Mouse (Mus musculus): Measurements from ENCODE around the gene Gse1.

- no peak; the same call in 1 of the 2 replicates for TF ChIP-seq CTCF (IDR thresholded peaks at IDR 0.05)
- TF ChIP-seq POLR2A (IDR thresholded peaks at IDR 0.05; ENCODE audit: insufficient read depth, low read depth, low read length), result no peak
- TF ChIP-seq EP300 (IDR thresholded peaks at IDR 0.05; ENCODE audit: insufficient read depth, low read depth, low read length), result no peak
These were observed 379.6 kb downstream of the Gse1 start for GRCm38 (mm10) chr8:120607885-120608284.

Data from heart, adult 2 months (tissue).